Mouse (Mus musculus) lung, adult 2 months (tissue): ENCODE measurements at regions not wholly inside any gene's neighbourhood (a gene's known extent, or its start where the extent isn't known, plus 50 kb on each side); places are given as distances from the start of the nearest gene placed in this dataset.

Experiments
- CTCF ChIP-seq: fragments of 200-500 bp; IDR thresholded peaks from 2 replicates; pipeline ENCODE4 v1.5.1; 2011; ENCODE audit warnings: mild to moderate bottlenecking, low read length, control low read depth; ENCODE audit not compliant: insufficient read depth
- POLR2A ChIP-seq: fragments of 200-500 bp; IDR thresholded peaks from 2 replicates; pipeline ENCODE4 v1.6.1; 2011; ENCODE audit warnings: low read depth, mild to moderate bottlenecking, control low read depth, low read length, borderline replicate concordance; ENCODE audit errors: extremely low read depth

- no peak for TF ChIP-seq CTCF
- no peak for TF ChIP-seq POLR2A
Observed at GRCm38 (mm10) chr1:73644394-73644793, 479.9 kb downstream of the Tns1 start.
